Mouse (Mus musculus): ENCODE measurements at regions not wholly inside any gene's neighbourhood (a gene's known extent, or its start where the extent isn't known, plus 50 kb on each side); places are given as distances from the start of the nearest gene placed in this dataset.

DNA sequence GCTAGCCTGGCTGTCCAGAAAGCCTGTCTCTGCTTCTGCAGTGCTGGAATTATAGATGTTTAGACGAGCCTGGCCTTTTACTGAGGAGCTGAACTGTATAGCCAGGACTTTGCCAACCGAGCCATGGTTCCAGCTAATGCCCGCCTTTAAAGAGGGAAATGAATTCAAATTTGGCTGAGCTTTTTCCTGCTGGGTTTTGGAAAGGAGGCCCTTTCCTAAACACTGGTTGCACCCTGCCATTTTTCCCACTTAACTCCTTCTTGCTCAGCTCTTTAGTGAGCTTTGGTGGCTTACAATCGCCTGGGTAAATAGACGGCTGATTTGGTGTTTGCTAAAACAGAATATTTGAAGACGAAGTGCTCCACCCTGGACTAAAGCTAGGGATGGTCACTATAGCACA is 161.9 kb downstream of the Tex36 start:
- TF ChIP-seq CTCF (IDR thresholded peaks at IDR 0.05; ENCODE audit: low read depth) = no peak
- no peak for TF ChIP-seq EP300 (IDR thresholded peaks at IDR 0.05; ENCODE audit: low read depth)

Data from heart, postnatal 0 days (tissue).